Mouse (Mus musculus): ENCODE measurements around the gene Ntn4.

Gene Ntn4

GRCm38 (mm10) chr10:93640521-93640952 is at the start of gene Ntn4:
Gene Ntn4 (plus strand): TSS chr10:93640681.
- DNase-seq (ENCODE audit: low read depth, low spot score): no peak

GRCm38 (mm10) chr10:93592456-93592855 is 48.0 kb upstream of the Ntn4 start:
- DNase-seq (ENCODE audit: low read depth, low spot score): peak; percentile 24

GRCm38 (mm10) chr10:93594022-93594482 is 46.4 kb upstream of the Ntn4 start:
- DNase-seq (ENCODE audit: low read depth, low spot score): peak; percentile 90

GRCm38 (mm10) chr10:93595831-93596230 is 44.6 kb upstream of the Ntn4 start:
- DNase-seq (ENCODE audit: low read depth, low spot score): no peak

- DNase-seq (ENCODE audit: low read depth, low spot score): no peak
Measured at GRCm38 (mm10) chr10:93596641-93597040, 43.8 kb upstream of the Ntn4 start.

GRCm38 (mm10) chr10:93602309-93602708 is 38.2 kb upstream of the Ntn4 start:
- no peak for DNase-seq (ENCODE audit: low read depth, low spot score)

- DNase-seq (ENCODE audit: low read depth, low spot score): no peak
Measured at GRCm38 (mm10) chr10:93603256-93603655, 37.2 kb upstream of the Ntn4 start.

GRCm38 (mm10) chr10:93606326-93606725 is 34.2 kb upstream of the Ntn4 start:
- no peak for DNase-seq (ENCODE audit: low read depth, low spot score)

- DNase-seq (ENCODE audit: low read depth, low spot score): peak; percentile 28
Measured at GRCm38 (mm10) chr10:93608051-93608450, 32.4 kb upstream of the Ntn4 start.

GRCm38 (mm10) chr10:93609236-93609635 is 31.2 kb upstream of the Ntn4 start:
- DNase-seq (ENCODE audit: low read depth, low spot score): no peak

- no peak for DNase-seq (ENCODE audit: low read depth, low spot score)
Measured at GRCm38 (mm10) chr10:93610896-93611295, 29.6 kb upstream of the Ntn4 start.

GRCm38 (mm10) chr10:93611419-93612007 is 29.0 kb upstream of the Ntn4 start:
- DNase-seq (ENCODE audit: low read depth, low spot score): peak; percentile 55

- peak; percentile 49 for DNase-seq (ENCODE audit: low read depth, low spot score)
Measured at GRCm38 (mm10) chr10:93614850-93615249, 25.6 kb upstream of the Ntn4 start.

- DNase-seq (ENCODE audit: low read depth, low spot score): no peak
Measured at GRCm38 (mm10) chr10:93620438-93621179, 19.9 kb upstream of the Ntn4 start.

- no peak for DNase-seq (ENCODE audit: low read depth, low spot score)
Measured at GRCm38 (mm10) chr10:93623725-93624124, 16.8 kb upstream of the Ntn4 start.

- no peak for DNase-seq (ENCODE audit: low read depth, low spot score)
Measured at GRCm38 (mm10) chr10:93624151-93624550, 16.3 kb upstream of the Ntn4 start.

- DNase-seq (ENCODE audit: low read depth, low spot score): no peak
Measured at GRCm38 (mm10) chr10:93630310-93630709, 10.2 kb upstream of the Ntn4 start.

- no peak for DNase-seq (ENCODE audit: low read depth, low spot score)
Measured at GRCm38 (mm10) chr10:93632086-93632485, 8.4 kb upstream of the Ntn4 start.

GRCm38 (mm10) chr10:93633563-93633962 is 6.9 kb upstream of the Ntn4 start:
- no peak for DNase-seq (ENCODE audit: low read depth, low spot score)

GRCm38 (mm10) chr10:93633971-93634370 is 6.5 kb upstream of the Ntn4 start:
- no peak for DNase-seq (ENCODE audit: low read depth, low spot score)

- DNase-seq (ENCODE audit: low read depth, low spot score): no peak
Measured at GRCm38 (mm10) chr10:93635941-93636340, 4.5 kb upstream of the Ntn4 start.

- peak; percentile 11 for DNase-seq (ENCODE audit: low read depth, low spot score)
Measured at GRCm38 (mm10) chr10:93640953-93641820, 706 bp downstream of the Ntn4 start.
